Mouse (Mus musculus): Measurements from ENCODE around the gene Rnf7.
"Not testable (repeated sequence)": the region's sequence is repeated elsewhere in the genome, so short reads cannot be mapped to it uniquely, and the experiment has no call there.

The Rnf7 gene

DNA sequence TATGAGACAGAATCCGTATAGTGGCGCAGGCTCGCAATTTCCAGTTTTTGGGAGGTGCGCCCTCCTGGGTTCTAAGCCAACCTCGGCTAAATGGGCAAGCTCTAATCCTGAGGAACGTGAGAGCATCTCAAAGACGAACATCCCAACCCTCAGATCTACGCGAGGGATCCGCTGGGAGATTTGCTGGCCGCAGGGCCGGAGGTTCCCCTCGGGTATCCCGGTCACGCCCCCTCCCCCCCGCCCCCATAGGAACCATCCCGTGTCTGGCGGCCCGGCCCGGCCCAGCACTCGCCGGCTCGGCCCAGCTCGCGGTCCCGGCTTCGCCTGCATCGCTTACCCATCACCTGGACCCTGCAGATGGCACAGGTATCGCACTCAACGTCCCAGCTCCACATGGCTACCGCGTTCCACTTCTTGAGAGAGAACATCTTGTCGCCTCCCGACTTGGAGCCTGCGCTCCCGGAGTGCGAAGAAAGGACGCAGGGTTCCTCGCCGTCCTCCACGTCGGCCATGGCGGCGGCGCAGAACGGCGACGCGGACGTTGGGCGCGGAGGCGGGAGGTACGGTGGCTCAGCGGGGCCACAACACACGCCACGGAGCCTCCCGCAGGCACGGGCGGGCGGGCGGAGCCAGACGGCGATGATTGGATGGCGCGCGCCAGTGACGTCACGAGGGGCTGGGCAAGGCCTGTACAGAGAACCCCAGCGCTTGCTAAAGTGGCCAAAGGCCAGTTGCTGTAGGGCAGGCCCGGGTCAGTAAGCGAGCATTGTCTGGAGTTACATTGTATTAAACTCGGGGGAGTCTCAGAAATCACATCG is at the start of gene Rnf7:
Gene Rnf7, minus strand, starts transcription at position 605 of the 818 bp plus-strand sequence.
- in situ Hi-C loops (cut with MboI, MseI), result no loop called here

DNA sequence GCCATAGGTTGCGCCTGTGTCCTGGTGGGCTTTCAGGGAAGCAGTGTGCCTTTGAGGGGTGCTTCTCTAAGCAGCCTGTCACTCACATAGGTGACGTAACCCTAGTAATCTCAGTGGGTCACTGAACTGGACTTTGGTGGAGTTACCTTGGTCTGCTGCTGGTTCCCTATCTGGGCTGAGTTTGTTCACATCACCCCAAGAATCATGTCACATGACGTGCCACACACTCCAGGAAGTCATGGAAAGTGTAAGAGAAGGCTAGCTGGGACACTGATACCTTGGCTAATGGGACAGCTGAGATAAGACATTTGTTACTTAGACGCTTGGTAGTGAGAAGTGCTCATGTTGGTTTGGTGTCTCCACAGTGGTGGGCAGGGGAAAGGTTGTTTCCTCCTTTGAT is 47.5 kb upstream of the Rnf7 start:
- in situ Hi-C loops (cut with MboI, MseI), result loop anchor here in 1 of 2 experiments (10.0 kb wide), 1 partner anchor 1751 kb away; no protein-coding TSS in a partner anchor

DNA sequence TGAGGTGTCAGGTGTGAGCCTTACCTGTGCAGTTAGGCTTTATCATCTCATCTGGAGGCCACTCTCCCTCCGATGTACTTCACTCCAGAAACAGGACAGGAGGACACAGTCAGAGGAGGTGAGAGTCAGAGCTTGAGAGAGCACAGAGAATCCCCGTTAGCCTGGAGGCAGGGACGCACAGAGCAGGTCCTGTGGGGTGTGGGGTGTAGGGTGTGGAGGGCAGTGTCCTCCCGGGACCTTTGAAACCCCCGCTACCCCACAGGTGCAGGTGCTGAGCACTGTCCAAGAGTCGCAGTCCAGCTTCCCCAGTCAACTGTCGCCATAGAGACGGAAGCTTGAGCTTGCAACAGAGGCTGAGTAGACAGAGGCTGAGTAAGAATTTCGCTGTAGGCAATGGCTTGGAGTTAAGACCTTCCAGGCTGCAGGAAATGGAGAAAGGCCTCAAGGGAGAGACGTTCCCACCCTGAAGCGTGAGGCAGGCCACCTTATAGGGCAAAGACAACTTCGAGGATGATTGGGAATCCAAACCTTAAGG is 46.6 kb upstream of the Rnf7 start, which contains the start of gene Gm28729:
Gene Gm28729, minus strand, starts transcription at position 293 of the 535 bp plus-strand sequence.
- in situ Hi-C loops (cut with MboI, MseI), result loop anchor here in 1 of 2 experiments (10.0 kb wide), 1 partner anchor 1750 kb away; no protein-coding TSS in a partner anchor

DNA sequence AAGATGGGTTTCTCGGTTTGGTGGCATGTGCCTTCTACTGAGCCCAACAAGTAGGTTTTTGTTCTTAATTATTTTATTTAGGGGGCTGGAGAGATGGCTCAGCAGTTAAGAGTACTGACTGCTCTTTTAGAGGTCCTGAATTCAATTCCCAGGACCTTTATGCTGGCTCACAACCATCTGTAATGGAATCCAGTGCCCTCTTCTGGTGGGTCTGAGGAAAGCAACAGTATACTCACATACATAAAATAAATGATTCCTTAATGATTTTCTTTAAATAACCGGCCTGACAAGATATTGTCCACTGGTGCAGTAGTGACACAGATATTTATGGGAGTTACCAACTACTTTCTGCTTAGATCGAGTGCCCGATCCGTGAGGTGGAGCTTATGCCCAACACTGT is 44.7 kb upstream of the Rnf7 start:
- in situ Hi-C loops (cut with MboI, MseI), result loop anchor here in 1 of 2 experiments (10.0 kb wide), 1 partner anchor 1748 kb away; no protein-coding TSS in a partner anchor

DNA sequence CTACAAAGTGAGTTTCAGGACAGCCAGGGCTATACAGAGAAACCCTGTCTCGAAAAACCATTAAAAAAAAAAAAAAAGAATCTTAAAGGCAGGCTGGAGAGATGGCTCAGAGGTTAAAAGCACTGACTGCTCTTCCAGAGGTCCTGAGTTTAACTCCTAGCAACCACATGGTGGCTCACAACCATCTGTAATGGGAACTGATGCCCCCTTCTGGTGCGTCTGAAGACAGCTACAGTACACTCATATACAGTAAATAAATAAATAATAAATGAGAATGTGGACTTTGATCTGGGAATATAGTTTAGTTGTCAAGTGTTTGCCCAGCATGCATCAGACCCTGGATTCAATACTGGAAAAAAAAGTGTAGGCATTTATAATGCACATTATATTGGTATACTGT is 43.1 kb upstream of the Rnf7 start:
- in situ Hi-C loops (cut with MboI, MseI), result loop anchor here in 1 of 2 experiments (10.0 kb wide), 1 partner anchor 1747 kb away; no protein-coding TSS in a partner anchor

DNA sequence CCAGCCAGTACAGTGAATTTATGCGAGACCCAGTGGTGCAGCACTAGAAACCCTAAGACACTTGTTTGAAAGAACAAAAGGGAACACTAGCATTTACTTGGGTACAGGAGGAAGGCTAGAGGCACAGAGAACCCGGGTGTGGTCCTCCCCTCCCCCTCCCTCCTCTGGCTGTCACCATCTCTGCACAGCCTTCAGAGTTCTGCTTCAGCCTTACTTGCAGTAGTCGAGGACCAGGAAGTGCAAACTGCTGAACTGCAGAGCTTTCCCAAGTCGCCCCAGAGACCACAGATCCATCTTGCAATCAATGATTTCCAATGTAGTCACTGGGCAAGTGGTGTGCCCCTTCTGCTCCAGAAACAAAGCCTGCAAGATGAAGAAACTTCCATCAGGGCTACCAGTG is 39.0 kb upstream of the Rnf7 start:
- in situ Hi-C loops (cut with MboI, MseI), result no loop called here

DNA sequence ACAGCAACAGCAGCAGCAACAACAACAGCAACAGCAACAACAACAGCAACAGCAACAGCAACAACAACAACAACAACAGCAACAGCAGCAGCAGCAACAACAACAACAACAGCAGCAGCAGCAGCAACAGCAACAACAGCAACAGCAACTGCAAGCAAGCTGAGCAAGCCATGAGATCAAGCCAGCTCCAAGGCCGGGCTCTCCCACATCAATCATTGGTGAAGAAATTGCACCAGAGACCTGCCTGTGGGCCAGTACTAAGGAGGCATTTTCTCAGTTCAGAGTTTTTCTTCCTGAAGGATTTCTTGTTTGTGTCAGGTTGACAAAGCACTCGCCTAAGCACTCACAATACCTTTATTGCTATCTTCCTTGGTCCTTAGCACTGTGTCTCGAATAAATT is 38.3 kb upstream of the Rnf7 start:
- in situ Hi-C loops (cut with MboI, MseI), result no loop called here

DNA sequence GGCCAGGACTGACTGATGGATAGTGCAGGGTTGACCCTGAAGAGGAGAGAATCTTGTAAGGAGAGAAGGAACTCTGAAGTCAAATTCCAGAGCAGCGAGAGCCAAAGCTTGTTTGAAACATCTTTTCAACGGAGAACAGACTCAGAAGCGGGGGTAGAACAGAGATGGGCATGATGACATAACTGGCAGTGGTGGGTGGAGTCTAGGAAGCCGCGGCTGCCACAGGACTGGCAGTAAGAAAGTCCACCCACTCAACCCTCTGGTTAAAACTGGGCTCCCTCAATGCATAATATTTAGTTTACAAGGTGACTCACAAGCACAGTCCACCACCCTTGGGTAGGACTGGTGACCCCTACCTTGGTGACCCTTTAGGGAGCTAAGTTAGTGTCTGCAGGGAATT is 37.3 kb upstream of the Rnf7 start:
- in situ Hi-C loops (cut with MboI, MseI), result no loop called here

DNA sequence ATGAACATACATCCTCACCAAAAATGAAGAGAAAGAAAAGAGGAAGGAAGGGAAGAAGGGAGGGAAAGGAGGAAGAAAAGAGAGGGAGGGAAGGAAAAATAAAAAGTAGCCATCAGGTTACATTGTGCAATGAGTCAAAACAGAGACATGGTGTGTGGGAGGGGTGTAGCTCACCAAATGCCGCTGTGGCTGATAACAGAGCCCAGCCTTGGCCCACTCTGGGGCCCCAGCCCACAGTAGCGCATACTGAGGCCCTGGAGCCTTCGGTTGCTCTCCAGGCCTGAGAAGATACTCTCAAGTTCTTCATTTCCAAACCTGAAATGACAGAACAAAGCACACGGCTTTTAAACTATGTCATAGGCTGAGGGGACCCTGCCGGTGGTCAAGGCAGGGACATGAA is 35.8 kb upstream of the Rnf7 start:
- in situ Hi-C loops (cut with MboI, MseI), result no loop called here

DNA sequence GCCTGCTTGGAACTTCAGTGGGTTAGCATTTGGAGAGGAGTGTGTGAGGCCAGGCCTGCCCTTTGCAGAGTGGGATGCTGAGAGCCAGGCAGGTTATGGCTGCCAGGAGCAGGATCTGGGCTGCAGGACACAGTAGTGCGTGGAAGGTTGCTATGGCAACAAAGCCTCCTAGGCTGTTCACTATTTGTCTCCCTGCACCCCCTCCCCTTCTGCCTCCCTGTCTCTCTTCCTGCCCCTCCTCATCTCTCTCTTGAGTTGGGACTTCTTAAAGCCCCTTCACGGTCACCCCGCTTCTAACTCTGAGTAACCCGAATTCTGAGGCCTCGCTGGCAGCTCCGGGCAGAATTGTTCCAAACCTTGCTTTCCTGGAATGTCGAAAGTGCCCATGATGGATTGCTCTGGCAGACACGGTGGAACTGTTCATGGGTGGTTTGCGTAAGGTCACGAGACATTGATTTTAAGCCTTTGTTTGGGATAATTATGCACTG is 27.6 kb upstream of the Rnf7 start:
- in situ Hi-C loops (cut with MboI, MseI), result no loop called here

DNA sequence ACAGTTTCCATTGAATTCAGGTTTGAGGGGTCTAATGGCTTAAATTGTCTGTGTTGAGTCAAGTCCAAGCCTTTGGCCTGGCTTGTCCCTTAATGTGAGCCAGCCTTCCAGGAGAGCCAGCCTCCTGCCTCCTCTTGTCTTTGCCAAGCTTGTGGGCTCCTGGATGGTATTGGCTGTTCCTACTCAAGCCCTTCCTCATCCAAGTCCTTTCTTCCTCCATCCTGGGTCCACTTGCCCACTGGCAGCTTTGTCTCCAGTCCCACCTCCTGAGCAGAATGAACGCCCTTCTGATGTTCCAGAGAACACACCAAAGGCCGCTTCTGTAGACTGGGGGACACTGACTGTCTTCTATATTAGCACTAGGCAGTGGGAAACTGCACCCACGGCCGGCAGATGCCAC is 26.7 kb upstream of the Rnf7 start:
- in situ Hi-C loops (cut with MboI, MseI), result no loop called here

DNA sequence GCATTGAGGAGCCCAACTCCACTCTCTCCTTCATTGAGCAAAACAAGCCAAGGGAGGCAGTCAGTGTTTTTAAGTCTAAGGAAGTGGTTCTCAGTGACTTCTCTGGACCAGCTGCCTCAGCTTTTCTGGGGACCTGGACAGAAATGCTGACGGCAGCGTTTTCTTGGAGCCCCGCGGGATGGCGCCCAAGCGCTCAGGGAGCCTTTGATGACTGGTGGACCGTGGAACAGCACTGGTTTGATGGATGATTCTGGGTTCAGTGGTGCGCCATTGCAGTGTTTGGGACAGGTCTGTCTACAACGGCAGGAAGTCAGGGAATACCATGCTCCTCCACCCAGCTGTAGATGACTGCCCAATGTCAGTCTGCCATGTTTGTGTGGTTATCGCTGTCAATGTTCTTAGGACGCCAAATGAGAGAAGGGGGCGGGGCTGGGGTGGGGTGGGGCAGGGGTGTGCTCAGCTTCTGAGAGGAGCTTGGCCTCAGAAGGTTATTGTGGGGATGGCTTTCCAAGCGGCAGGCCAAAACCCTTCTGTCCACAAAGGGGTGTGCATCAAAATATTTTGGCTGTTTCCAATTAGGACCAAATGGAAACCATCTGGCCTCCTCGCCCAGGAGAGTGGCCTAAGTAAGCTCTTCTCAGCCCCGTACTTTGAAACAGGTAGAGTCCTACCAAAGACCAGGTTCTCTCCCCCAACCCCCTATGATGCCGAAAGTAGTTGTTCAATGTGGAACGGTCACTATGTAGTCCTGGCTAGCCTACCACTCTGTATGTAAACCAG is 25.8 kb upstream of the Rnf7 start:
- in situ Hi-C loops (cut with MboI, MseI), result no loop called here

DNA sequence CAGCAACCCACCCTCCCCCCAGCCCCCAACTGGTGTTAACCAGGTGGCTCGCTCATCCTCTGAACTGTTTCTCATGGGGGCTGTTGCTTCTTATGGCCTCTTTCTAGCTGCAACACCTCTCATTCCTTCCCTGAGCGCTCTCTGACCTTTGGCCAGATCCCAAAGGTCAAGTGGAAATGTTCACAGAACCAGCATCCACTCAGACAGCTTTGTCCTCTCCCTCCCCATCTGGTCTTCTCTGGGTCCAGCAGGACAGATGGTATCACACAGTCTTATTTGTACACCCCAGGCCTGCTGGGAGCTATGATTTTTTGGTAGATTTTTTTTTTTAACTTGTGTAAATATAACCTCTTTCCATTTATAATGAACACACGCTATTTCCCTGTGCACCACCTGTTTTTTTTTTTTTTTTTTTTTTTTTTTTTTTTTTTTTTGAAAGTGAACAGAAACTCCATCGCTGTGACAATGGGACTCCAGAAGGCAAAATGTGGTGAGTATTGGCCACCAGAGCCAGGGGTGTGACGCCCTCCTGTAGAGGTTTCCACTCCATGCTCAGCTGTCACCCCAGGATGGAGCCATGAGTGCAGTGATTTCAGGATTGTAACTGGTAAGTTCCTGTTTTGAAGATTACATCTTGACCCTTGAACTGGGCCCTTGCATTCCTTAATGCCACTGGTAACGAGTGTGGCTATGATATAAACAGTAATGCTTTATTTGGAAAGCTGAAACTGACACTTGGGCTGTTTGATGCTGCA is 24.6 kb upstream of the Rnf7 start:
- in situ Hi-C loops (cut with MboI, MseI), result no loop called here

DNA sequence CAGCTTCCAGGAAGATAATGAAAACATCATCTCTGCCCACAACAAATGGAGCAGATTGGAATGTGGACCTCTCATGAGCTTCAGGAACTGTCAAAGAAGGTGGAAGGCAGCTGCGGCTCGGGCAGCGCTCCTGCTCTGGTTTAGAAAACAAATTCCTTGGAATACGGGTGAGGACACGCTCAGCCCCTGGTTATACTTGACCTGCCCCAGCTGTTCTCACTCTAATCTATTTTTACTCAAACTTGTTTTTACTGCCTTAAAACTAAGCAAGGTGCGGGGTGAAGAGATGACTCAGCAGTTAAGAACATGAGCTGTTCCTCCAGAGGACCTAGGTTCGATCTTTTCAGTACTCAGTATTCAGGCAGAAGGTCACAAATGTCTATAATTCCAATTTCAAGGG is 22.7 kb upstream of the Rnf7 start:
- in situ Hi-C loops (cut with MboI, MseI), result no loop called here

DNA sequence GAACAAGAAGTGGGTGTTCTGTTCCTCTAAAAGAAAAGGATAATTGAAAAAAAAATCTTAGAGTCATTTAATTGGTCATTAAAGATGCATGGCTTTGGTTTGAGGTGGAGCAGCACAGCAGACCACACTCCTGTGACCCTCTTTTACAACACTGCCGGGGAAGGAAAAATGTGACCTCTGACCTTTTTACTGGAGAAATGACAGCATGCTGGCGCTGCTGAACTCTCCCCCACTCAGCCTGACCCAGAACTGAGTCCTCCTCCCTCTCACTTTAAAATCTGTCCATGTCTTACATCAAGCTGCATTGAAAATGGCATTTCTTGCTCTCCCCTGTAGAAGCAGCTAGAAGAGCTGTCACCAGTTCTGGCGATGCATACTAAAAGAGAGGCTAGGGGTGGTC is 14.7 kb upstream of the Rnf7 start:
- in situ Hi-C loops (cut with MboI, MseI), result no loop called here

DNA sequence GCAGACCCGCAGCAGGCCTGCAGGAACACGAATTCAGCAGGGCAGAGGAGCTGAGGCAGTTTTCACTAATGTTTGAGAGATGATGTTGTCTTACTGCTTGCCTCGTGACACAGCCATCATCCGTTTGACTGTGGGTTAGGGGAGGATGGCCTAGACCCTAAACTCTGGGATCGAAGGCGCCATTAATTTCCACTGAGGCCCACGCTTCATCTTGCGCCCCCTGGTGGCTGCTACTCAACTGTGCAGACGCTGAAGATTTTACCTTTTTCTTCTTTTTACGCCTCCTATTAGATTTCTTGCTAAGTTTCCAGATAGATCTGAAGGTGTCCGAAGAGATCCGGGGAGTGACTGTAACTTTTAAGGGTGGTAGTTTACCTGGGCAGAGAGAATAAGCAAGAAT is 13.3 kb upstream of the Rnf7 start:
- in situ Hi-C loops (cut with MboI, MseI), result no loop called here

DNA sequence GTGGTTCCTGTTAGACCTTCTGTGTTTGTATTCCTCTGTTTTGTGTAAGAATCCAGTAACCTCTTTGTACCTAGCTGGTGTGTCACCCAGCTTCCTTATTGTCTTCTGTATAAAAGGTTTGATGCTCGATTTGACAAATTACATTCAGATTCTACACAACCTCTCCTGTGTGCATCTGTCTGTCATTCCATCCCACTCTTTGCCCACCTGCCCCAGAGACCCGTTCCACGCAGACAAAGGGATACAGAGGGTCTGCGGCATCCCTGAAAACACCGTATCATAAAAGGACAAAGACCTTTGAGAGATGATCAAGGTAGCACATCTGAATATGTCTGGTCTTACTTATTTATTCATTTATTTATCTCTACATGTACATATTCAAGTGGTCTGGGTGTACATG is 9.4 kb upstream of the Rnf7 start:
- in situ Hi-C loops (cut with MboI, MseI), result not testable (repeated sequence)

DNA sequence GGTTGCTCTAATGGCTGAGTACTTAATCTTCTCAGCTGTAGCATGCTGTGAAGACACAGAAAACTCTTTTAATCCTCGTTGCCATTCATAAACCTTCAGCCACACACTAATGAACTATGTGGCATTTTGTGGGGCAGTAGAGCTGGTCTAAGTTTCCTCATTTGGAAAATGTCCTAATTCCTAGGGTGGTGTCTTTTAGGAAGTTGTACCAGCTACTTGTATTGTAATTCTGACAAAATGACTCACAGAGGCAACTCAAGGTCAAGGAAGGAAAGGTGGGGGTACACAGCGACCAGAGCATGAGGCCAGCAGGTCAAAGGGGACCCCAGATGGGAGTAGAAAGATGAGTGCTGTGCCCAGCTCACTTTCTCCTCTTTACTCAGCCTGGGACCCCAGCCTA is 5.2 kb upstream of the Rnf7 start:
- in situ Hi-C loops (cut with MboI, MseI), result no loop called here

DNA sequence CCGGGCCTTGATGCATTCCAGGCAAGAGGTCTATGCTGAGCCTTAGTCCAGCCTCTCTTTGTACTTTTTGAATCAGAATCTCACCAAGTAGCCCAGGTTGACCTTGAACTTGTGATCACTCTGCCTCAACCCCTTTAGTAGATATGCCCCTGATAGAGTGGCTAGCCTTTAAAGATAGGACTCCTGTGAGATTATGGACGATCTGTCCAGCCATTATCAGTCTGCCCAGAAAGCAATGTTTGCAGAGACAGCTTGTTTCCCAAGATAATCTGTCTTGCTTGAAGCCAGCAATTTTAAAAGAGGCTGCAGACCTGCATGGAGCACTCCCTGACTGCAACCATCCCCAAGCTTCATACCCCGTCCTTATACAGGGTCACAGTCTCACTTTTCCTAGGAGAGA is 4.6 kb upstream of the Rnf7 start:
- in situ Hi-C loops (cut with MboI, MseI), result no loop called here

DNA sequence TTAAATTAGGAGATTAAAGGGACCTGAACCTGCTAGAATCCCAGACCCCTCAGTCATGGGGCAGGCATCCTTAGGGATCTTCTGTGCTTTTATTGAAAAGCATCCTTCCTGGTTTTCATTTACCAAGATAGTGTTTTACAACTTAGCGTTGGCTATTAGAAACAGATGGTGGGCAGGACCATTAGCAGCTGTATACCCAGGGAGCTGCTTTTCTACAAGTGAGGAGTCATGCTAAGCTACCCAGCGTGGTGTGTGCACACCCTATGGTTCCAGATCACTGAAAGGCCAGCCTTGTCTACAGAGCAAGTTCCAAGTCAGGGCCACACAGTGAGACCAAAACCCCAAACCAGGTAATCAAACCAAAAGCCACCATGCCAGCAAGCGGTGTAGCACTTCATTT is 6.1 kb downstream of the Rnf7 start:
- in situ Hi-C loops (cut with MboI, MseI), result no loop called here

DNA sequence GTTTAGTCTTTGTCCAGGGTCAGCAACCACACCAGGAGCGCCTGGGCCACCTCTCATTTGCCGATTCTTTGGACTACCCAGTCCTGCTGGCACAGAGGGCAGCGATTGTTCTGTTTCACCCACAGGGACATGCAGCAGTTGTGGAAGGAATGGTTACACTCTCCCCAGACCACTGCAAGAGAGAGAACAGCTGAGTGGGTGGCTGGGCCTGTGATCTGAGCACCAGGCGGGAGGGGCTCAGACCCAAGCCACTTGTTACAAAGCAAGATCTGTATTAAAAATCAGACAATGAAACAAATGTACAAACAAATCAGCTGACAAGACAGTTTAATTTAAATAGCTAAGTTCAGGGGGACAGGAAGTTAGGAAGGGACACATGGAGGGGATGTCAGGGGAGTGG is 6.8 kb downstream of the Rnf7 start:
- in situ Hi-C loops (cut with MboI, MseI), result not testable (repeated sequence)

Measured in T-helper 17 cell (primary cell).